Mouse (Mus musculus): Measurements from ENCODE around the gene Ache.
"Not testable (repeated sequence)": the region's sequence is repeated elsewhere in the genome, so short reads cannot be mapped to it uniquely, and the experiment has no call there.

Gene Ache

DNA sequence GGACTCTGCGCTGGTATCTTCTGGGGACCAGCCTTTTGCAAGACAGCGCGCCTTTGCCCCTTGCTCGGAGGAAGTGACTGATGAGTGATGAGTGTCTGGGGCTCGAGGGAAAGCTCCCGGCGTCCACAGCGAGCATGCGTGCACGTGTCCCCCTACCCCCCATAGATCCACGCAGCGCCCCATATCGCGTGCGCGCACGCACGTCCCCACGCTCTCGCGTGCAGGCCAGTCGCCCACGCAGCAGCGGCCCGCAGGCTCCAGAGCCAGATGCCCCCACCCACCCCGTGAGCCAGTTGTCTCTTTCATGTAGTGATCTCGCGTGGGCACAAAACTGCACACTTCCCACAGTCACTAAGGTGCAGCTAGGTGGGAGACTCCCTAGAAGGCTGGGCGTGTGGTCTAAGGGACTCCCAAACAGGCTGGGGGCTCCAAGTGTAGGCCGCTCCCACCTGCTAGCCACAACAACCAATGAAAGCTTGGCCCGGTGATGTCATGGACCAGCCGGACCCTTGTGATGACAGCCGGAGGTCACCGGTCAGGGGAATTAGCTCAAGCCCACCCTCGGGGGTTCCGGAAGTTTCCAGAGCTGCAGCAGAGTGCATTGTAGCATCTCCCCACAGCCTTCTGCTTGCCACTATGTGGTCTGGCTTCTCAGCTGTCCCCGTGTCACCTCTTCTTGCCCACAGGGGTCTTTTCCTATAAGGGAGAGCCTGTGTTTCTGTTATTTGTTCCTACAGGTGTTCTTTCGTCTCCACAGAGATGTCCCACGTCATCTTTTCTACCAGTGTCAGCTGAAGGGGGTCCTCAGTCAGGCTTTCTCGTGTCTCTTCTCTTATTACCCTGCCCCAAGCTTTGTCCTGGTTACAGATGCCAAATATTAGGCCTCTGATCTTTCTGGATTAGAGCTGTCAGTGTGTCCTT is at the start of gene Ache:
Gene Ache (plus strand): TSS at position 488 of the 921 bp plus-strand sequence.
- no peak for DNase-seq (ENCODE audit: low spot score)

DNA sequence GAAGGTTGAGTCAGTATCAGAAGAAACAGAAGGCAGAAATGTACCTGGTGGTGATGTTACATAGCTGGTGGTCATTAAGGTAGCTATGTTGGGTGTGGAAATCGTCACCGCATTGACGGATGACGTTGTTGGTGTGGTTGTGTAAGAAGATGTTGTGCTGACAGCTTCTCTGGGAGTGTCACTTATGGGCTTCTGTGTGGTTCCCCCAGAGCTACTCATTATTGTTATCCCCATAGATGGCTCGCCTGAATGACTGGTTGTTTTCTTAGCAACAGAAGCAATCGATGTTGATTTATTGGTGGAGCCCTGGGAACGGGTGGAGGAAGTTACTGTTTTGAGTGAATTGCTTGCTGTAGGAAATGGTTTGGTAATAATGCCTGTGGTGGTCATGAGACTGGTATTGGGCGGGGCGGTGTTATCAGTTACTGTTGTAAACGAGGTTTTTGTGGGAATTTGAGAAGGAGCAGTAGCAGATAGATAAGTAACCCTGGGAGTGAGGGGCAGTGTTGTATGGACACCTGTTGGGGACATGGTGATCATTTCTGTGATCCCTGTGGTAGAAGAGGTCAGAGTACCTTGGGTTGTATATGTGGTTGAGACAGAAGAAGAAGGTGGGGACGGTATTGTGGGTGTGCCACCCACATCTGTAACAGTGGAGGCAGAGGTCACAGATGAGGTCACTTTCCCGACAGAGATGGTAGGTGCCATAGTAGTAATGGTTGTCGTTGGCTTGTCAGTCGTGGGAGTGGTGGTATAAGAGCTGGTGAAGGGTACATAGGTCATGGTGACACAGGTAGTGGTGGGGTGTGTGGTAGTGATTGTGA is 23.2 kb upstream of the Ache start:
- DNase-seq (ENCODE audit: low spot score), result no peak

DNA sequence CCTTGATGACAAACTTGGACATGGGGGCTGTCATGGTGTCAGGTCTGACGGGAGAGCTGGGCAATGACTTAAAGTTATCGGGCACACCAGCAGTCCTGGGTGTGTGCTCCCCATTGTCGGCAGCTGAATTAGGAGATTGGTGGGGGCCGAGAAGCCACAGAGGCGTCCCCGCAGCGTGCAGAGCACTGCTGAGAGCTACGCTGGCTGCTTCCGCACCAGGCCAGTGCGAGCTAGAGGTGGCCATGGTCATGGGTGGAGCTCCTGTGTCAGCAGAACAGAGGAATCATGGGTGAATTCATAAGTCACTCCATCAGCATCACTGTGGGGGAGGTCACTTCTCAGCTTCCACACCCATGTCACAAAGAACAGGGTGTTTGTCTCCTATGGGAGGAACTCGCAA is 22.5 kb upstream of the Ache start:
- no peak for DNase-seq (ENCODE audit: low spot score)

DNA sequence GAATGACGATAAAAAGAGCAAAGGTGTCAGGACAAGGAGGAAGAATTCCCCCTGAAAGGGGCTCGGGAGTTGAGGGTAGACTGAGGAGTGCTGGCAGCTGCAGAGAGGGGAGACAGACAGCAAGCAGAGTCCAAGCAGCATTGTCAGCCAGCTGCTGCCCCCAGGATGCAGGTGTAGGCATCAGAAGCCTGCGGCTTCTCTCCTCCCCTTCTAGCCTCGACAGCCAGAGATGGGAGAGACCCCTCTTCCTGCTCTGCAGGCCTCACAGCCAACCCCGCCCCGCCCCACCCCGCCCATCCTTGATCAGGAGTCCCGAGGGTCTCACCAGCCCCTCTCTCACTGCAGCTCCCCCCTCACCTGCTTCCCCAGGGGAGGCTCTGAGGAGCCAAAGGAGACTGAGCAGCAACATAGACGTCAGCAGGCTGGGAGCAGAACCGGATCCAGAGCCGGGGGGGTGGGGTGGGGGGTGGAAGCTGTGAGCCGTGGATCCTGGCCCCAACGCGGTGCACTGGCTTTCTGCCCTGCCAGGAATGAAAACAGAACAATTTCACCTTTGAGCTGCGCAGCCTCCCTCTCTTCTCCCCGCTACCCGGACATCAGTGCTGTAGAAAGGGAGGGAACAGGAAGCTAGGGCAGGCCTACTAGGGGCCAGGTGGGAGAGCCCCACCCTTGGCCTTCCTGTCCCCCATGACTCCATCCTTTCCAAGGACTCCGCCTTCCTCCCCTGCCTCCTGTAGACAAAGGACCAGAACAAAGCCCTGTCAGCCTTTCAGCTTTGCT is 19.0 kb upstream of the Ache start:
- DNase-seq (ENCODE audit: low spot score), result no peak

DNA sequence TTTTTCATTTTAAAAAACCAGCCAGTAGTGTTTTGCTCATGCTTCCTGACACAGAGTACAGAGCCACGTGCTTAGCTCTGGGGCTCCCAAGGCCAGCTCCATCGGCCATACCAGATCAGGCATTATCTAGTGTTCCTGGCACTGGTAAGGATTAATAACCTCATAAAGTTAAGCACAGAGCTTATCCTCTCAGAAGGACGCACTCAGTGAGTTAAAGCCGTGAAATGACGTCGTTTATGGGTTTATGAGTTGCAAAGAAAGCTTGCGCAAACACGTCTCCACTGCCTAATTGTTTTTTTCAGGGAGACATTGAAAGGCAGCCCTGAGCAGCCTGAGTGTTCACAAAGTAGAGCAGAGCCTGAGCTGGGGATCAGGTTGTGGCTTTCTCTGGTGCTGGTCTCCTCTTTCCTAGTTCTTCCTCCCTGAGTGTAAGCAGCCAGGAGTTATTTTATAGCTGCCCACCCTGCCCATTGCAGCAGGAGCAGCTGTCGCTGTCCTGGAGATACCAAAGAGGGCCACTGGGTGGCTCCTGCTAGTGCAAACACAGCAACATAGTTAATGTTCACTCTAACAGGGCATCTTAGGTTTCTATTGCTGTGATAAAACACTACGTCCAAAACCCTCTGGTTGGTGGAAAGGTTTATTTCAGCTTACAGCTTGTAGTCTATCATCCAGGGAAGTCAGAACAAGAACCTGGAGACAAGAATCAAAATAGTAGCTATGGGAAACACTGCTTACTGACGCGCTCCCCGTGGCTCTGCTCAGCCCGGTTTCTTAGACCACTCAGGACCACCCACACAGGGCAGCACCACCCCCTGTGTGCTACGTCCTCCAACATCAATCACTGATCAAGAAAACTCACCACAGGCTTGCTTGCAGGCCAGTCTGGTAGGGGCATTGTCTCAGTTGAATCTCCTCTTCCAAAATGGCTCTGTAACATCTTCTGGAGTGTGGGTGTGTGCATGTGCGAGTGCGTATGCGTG is 9.7 kb upstream of the Ache start:
- peak; percentile 66 for DNase-seq (ENCODE audit: low spot score)

DNA sequence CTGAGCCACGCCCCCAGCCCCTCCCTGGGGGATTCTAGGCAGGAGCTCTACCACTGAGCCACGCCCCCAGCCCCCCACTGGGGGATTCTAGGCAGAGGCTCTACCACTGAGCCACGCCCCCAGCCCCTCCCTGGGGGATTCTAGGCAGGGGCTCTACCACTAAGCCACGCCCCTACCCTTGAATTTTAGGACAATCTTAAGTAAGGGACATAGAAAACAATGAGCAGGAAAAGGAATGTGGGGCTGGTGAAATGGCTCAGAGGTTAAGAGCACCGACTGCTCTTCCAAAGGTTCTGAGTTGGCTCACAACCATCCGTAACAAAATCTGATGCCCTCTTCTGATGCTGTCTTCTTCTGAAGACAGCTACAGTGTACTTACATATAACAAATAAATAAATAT is 2.9 kb upstream of the Ache start:
- not testable (repeated sequence) for DNase-seq (ENCODE audit: low spot score)

DNA sequence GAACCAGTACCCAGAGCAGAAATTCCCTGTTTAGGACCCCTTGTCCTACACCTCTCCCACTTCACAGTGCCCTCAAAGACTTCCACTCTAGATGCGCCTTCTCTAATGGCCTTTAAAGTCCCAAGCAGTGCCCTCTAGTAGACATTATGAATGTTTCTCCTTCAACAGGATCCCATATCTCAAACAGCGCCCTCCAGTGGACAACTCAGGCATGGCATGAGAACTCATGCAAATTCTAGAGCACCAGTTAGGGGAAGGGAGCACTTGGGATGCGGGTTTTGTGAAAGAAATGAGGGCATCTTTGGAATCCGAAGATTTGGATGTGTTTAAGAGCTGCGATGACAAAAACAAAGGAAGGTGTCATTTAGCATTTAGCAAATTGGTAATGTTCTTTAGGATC is 2.3 kb upstream of the Ache start:
- DNase-seq (ENCODE audit: low spot score), result peak; percentile 84

DNA sequence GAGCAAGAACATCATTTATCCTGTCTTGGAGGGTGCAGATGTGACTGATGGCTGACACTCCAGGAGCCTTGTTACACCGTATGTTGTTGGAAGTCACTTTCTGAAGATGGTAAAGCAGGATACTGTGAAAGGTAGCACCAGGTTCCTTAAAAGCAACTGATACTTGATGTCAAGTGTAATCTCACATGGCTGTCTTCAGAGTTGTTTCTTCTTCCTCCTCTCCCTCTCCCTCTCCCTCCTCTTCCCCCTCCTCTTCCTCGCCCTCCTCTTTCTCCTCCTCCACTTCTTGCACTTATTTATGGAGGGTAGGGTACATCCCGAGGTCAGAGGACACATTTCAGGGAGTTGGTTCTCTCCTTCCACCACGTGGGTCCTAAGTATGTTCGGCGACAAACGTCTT is 1.3 kb upstream of the Ache start:
- DNase-seq (ENCODE audit: low spot score), result no peak

DNA sequence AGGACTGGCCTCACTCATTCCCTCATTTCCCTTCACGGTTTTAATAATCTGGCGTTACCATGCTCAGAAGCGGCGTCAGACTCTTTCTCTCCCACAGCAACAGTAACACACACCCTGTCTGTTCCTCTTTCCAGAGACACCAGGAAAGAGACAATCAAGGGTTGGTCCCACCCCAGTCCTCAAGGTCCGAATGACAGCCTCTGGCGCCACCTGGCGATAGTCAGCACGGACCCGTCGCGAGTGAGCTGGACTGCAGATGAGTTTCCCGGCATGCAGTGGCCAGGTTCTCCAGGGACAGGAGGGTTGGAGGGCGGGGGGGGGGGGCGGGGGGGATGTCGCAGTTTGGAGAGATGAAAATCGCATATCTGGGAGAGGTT is 676 bp upstream of the Ache start:
- peak; percentile 95 for DNase-seq (ENCODE audit: low spot score)

DNA sequence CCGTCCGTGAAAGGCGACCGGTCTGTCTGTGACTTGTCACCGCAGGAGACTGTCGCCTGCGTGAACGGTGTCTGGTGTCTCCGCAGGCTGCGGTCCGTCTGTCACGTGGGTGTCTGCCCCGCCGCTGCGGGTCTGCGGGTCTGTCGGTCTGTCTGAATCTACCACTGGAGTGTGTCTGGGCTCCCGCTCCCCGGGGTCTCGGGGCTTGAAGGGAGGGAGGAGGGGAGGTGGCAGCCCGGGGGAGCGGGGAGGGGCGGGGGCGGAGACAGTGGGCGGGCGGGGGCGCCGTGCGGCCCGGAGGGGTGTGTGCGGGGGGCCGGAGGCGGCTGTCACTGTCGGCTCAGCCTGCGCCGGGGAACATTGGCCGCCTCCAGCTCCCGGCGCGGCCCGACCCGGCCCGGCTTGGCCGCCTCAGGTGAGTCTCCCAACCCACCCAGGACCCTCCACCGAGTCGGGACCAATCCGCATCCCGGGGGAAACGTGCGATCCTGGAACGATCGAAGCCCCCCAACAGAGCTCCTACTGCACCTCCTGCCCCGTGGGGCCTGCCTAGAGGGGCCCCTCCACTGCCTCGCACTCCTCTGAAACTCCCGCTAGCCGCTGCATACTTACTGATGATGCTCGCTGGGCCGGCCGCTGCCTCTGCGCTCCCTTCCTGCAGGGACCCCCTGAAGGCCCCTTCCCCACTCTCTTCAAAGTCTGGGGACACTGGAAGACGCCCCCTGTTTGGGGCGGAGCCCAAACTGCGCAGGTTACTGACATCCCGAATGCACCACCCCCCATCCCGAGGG is 829 bp downstream of the Ache start:
- no peak for DNase-seq (ENCODE audit: low spot score)

DNA sequence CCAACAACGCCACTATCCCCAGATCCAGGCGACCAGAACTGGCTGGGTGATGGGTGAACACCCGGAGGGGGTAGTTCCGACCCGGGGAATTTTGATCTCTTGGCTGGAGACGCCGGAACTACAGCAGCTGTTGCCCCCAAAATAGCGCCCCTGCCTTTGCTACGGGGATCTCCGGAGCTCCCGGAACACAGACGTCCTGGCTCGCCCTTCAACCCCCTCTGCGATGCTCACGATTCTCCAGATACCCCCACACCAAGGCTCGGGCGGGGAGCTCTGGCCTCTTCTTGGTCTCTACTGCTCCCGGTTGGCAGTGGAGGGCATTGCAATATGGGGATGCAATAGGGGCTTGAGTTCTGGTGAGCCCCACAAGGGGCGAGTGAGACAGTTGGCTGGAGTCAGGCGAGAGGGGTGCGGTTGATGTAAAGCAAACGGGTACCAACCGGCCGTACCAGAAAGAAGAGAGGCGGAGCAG is 1.7 kb downstream of the Ache start:
- peak; percentile 67 for DNase-seq (ENCODE audit: low spot score)

DNA sequence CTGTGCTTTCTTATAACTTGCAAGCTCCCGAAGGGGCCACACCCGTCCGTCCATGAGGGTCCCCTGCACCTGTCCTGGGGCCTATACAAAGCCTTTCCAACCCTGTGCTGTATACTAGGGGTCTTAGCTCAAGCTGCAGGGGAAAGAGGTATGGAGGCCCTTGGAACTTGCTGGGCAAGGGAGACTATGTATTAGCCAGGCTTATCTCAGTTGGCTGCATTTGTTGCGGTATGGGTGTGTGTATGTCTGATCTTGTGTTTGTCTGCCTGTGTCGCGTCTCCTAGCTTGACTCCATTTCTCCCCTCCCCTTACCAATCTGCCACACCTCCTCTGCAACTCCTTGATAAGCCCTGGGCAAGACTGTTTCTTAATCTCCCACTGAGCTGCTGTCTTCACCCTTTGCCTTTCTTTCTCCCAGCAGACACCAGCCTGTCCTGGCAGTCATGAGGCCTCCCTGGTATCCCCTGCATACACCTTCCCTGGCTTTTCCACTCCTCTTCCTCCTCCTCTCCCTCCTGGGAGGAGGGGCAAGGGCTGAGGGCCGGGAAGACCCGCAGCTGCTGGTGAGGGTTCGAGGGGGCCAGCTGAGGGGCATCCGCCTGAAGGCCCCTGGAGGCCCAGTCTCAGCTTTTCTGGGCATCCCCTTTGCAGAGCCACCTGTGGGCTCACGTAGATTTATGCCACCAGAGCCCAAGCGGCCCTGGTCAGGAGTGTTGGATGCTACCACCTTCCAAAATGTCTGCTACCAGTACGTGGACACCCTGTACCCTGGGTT is 2.5 kb downstream of the Ache start:
- no peak for DNase-seq (ENCODE audit: low spot score)

DNA sequence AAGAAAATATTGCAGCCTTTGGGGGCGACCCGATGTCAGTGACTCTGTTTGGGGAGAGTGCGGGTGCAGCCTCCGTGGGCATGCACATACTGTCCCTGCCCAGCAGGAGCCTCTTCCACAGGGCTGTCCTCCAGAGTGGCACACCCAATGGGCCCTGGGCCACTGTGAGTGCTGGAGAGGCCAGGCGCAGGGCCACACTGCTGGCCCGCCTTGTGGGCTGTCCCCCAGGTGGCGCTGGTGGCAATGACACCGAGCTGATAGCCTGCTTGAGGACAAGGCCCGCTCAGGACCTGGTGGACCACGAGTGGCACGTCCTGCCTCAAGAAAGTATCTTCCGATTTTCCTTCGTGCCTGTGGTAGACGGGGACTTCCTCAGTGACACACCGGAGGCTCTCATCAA is 3.4 kb downstream of the Ache start:
- peak; percentile 81 for DNase-seq (ENCODE audit: low spot score)

DNA sequence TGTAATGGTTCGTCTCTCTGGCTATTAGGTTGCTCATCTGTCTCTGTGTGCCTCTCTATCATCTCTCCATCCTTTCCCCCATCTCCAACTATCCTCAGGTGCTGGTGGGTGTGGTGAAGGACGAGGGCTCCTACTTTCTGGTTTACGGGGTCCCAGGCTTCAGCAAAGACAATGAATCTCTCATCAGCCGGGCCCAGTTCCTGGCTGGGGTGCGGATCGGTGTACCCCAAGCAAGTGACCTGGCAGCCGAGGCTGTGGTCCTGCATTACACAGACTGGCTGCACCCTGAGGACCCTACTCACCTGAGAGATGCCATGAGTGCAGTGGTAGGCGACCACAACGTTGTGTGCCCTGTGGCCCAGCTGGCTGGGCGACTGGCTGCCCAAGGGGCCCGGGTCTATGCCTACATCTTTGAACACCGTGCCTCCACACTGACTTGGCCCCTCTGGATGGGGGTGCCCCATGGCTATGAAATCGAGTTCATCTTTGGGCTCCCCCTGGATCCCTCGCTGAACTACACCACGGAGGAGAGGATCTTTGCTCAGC is 4.1 kb downstream of the Ache start:
- no peak for DNase-seq (ENCODE audit: low spot score)

DNA sequence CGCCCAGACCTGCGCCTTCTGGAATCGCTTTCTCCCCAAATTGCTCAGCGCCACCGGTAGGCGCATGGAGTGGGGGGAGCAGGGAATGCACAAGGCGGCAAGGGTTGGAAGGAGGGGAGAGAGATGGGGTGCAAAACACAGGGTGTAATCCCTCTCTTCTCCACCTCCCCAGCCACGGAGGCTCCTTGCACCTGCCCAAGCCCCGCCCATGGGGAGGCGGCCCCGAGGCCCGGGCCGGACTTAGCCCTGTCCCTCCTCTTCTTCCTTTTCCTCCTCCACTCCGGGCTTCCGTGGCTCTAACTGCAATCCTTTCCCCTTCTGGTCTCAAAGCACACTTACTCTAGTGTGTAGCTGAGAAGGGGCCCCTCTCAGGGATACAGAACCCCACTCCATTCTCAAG is 6.0 kb downstream of the Ache start:
- peak; percentile 85 for DNase-seq (ENCODE audit: low spot score)

DNA sequence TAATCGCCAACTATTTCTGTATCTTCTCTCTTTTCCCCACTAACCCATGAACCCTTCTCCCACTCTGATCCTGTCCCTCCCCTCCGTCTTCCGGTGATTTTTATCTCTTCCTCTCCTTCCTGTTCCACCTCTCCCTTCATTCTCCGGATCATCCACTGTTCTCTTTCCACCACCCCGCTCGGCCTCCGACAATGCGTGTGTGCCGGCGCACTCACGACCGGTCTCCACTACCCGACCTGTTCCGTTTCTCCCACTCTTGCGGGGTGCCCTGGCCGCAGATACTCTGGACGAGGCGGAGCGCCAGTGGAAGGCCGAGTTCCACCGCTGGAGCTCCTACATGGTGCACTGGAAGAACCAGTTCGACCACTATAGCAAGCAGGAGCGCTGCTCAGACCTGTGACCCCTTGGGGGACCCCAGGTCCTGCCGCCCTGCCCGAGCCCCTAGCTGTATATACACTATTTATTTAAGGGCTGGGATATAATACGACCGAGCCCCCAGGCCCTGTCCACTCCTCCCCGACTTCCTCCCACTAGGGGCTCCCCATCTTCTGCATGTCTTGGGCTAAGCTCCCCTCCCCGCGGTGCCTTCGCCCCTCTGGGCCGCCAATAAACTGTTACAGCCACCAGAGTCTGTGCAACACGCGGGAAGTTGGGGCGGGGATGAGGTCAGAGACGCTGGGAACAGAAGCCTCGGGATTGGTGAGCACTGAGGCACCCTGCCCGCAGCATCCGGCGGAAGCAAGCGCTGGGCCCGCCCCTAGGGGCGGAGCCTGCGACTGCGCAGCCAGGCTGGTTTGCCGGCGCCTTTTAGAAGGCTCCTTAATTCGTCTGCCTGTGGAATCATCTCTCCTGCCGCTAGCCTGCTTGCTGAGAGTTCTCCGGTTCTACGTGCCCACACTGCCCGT is 6.8 kb downstream of the Ache start, which contains the start of gene Ufsp1:
Gene Ufsp1 (plus strand): TSS at position 791 of the 905 bp plus-strand sequence.
- peak; percentile 95 for DNase-seq (ENCODE audit: low spot score)

DNA sequence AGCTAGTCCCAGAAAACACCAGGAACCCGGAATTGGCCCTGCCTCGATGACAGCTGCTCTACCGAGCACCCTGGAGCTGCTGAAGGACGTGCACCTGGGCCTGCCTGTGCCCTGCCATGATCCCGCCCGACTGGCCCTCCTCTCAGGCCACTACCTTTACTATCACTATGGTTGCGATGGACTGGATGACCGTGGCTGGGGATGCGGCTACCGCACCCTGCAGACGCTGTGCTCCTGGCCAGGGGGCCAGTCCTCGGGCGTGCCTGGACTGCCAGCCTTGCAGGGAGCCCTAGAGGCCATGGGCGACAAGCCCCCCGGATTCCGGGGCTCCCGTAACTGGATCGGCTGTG is 7.4 kb downstream of the Ache start:
- no peak for DNase-seq (ENCODE audit: low spot score)

DNA sequence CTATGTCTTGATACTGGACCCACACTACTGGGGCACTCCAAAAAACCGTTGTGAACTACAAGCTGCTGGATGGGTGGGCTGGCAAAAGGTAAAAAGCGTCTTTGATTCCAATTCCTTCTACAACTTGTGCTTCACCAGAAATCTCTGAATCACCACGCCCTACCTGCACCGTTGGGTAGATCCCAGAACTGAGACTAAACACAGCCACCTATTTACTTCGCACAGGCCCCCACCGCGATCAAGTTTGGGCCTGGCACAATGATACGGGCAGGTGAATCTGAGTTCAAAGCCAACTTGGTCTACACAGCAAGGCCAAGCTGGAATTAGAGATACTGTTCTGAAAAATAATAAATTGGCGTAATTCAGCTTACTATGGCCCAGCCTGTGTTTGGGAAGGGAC is 8.0 kb downstream of the Ache start:
- DNase-seq (ENCODE audit: low spot score), result no peak

Data from testis, postnatal 10 days (tissue).